Mouse (Mus musculus) mature B cell (primary cell): ENCODE measurements around the gene Parvb.

Experiments
- in situ Hi-C: fragments of 300-500 bp; cut with MboI; formaldehyde crosslinking; loops from 2 replicates; pipeline ENCODE4 v1.14.3; 2019

The Parvb gene

DNA sequence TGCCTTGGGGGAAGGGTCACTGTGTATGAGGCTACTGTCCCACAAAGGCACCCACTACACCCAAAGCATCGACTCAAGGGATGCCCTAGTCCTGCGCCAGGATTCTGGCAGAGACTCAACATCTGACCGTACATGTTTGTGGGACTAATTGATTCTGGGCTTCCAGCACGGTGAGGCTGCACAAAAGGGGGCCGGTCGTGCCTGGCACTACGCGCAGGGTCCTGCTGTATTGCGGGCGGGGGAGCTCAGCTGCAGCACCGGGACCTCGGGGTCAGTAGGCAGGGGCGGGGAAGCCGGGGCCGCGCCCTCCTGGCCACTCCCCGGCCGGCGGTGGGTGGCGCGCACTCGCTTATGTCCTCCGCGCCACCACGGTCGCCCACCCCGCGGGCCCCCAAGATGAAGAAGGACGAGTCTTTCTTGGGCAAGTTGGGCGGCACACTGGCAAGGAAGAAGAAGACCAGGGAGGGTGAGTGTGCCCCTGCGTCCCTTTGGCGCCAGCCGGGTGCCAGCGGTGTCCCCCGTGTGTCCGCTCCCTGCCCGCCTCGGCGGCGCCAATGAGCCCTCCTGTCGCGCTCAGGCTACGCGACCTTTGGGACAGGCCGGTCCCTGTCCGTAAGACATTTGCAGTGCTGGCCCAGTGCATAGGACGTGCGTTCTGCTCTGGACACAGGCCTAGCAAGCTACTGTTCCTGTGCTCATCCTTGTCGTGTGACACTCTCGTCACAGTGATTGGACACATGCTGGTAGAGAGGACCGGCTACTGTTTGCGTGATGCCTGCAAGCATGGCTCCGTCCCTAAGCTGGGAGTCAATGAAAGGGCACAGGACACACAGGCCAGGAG lies at the start of gene Parvb:
TSS of gene Parvb (plus strand) at position 323 of the 841 bp plus-strand sequence.
- in situ Hi-C loops: no loop called here

DNA sequence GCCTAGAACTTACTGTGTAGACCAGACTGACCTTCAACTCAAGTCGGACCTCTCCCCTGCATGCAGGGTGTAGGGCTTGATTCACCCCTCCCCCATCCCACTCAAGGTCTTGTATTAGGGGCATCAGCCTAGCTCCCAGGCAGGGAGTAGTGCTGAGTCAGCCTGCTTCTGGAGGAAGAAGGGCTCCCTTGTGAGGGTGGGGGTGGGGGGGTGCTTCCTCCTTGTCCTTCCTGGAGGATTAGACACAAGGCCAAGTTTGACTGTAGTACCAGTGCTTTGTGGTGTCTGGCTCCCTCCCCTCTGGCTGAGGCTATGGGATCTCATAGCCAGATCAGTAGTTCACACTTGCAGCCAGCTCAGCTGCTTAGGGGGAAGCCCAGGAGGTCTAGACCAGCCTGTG lies 47.9 kb upstream of the Parvb start:
- in situ Hi-C loops: no loop called here

DNA sequence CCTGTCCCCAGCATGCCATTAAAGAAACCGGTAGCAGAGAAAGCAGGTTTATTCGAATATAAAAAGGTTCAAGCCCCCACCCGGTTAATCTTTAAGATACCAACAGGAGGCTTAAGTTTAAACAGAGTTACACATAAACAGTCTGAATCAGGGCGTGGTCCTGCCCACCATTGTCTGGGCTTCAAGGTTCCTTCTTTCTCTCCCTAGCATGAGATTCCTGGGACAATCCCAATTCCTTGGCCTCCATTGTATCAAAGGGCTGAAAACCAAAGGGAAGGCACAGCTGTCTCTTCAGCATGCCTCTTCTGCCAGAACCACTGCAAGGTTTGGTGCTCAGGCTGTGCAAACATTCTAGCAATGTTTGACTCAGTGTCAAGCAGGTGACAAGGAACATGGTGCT lies 45.6 kb upstream of the Parvb start:
- in situ Hi-C loops: no loop called here

DNA sequence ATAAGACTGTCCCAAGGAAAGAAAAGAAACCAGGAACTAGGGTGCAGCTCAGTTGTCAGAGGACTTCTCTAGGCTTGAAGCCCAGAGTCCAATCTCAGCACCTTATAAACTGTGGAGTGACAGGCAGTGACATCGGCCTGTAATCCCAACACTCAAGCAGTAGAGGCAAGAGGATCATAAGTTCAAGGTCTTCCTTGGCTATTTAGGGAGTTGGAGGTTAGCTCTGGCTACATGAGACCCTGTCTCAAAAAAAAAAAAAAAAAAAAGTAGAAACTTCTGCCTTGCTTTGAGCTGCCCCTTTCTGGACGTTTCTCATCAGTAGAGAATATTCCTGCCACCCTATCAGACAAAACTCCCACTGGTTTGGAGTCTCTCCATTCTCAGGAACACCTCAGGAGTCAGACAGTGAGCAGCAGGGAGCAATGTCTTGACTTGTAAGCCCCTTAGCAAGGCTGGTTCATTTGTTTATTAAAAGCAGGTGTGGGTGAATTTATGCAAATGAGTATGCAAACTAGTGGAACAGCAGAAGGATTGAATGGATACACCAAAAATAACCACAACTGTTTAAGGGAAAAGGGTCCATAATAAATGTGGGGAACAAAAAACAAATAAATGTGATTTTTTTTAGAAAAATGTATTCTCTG lies 42.8 kb upstream of the Parvb start:
- in situ Hi-C loops: no loop called here

DNA sequence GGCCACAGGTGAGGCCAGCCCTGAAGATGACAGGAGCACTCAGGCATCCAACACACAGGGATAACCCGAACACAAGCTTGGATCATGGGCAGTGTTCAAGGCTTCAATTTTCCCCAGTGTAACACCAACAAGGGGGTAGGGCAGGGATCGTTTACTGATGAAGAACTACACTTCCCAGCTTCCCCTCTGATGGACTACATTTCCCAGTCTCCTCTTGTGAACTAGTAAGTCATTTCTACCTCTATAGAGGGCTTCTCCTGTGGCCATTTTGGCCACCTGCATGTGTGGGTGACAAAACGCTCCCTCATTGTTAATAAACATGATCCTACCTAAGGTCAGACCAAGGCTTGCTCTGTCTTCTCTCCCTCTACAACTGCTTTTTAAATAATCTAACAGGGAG lies 42.0 kb upstream of the Parvb start:
- in situ Hi-C loops: no loop called here

DNA sequence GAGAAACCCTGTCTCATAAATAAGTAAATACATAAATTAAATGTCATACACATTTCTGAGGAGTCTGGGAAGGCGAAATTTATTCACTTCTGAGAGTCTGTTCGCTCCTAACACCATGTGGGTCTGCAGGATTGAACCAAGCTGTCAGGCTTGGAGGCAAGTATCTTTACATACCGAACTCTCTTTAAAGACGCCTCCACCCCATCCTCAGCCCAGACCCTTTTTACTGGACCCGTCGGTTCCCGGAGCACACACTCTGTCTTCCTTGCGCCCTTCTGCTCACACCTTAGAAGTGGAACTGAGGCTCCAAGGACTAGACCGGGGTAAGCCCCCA lies 40.2 kb upstream of the Parvb start:
- in situ Hi-C loops: no loop called here

DNA sequence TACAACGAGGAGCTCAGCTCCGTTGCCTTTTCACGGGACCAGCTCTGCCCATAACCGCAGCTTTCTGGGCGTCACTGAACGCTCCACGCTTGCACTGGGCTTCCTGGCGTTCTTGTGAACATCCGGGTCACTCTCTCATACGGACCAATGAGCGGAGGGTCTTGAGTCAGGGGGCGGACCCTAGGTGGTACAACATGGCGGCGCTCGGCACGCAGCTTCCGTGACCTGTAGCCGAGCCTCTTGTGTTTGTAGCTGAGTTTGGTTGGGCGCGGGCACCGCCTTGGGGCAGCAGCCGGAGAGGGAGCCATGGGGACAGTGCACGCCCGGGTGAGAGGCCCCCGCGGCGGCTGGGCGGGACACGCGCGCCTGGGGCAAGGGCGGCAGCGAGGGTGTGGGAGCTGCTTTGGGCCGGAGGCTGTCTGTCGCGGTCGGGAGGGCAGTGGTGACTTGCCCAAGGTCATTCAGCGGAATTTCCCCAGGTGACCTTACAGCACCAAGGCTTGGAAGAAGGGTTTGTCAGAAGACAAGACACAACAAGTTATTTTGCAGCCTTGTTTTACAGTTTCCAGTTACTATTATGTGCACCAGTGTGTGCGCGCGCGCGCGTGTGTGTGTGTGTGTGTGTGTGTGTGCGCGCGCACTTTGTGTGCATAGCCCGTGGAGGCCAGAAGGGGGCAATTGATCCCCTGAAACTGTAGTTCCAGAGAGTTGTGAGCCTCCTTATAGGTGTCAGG lies 39.6 kb upstream of the Parvb start, which contains the start of gene Samm50:
TSS of gene Samm50 (plus strand) at position 184 of the 734 bp plus-strand sequence.
- in situ Hi-C loops: no loop called here

DNA sequence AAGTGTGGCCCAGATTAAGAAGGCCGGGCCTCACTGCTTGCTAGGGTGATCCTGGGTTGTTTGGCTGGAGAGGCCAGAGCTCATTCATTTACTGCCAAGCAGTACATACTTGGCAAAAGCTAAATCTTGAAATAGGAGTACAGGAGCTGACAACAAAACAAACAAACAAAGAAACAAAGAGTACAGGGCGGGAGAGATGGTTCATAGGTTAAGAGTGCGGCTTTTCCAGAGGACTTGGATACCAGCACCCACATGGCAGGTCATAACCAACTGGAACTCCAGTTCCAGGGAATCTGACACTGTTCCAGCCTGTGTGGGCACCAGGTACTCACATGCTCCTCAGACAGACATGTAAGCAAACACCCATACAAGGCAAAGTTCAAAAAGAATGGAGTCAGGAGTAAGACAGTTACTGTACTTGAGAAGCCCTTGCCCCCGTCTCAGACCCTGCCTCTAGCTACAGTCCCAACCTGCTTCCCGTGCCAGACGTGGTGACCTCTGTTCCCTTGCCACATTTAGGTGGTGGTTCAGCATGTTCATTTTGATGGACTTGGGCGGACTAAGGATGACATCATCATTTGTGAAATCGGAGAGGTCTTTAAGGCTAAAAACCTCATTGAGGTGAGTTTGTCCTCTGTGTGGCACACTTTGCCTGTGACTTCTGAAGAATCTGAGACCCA lies 35.2 kb upstream of the Parvb start:
- in situ Hi-C loops: no loop called here

DNA sequence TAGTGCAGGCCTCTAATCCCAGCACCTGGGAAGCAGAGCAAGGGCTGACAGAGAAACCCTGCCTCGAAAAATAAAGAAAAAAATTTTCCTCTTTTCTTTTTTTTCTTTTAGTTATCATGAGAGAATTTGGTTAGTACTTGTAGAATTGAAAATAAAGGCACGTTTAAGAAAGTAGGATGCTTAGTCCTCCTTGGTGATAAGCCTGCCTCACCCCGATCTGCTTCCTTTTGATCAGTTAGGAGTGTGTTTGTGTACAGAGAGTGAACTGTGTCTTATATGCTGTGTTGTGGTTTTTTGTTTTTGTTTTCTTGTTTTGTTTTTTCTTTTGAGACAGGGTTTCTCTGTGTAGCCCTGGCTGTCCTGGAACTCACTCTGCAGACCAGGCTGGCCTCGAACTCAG lies 24.5 kb upstream of the Parvb start:
- in situ Hi-C loops: no loop called here

DNA sequence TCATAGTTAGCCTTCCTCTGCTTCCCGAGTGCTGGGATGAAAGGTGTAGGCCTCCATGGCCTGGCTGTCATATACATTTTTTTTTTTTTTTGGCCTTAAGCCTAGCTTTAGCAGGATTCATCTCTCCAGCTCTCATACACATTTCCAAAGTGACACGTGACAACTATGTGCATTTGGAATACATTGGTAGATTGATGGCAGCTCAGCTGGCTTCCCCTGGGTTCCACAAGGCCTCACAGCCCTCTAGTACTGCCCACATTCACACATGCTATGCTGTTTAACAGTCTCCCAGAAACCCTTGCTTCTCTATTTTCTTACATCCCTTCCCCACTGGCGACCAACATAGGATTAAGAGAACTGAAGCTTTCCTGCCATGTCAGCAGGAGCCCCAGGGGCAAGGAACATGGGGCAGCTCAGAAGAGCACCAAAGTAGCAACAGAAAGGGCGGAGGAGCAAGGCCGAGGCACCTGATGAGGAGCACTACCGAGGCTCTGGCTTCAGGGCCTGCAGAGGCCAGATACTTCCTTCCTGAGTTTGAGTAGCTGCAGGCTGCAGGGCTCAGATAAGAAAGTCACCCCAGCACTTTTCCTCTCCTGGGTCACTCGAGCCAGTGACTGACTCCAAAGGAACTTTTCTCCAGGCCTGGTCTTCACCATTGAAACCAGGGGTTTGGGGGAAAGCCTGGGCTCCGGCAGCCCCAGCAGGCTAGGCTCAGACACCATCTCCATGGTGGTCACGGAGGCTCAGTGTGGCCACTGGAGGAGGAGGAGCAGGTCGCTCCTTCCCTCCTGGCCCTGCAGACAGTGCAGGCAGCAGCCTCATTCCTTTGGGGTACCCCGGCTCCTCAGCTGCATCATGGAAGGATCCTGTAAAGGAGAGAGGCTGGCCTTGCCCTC lies 22.1 kb upstream of the Parvb start:
- in situ Hi-C loops: no loop called here

DNA sequence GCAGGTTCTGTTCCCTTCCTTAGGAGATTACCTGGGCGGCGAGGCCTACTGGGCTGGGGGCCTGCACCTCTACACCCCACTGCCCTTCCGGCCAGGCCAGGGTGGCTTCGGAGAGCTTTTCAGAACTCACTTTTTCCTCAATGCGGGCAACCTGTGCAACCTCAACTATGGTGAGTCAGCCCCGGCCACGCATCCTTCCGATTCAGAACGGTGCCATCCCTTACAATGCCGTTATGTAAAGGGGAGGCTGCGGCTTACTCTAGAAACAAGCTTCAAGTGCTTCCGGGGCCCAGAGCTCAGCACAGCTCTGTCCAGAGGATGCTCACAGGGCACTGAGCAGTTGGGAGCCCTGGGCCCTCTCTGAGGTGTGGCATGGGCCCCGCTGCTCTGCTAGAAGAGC lies 21.4 kb upstream of the Parvb start:
- in situ Hi-C loops: no loop called here

DNA sequence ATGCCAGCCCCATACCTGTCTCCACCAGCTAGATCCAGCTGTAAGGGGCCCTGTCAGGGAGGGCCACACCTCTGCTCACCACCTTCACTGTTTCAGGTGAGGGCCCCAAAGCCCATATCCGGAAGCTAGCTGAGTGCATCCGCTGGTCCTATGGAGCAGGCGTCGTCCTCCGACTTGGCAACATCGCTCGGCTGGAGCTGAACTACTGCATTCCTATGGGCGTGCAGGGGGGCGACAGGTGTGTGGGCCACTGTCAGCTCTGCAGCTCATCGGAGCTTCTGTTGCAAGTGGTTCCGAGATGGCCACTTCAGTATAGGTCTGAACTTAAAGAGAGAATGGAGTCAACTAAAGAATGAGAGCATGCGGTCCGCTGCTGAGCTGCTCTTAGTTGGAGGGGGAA lies 20.9 kb upstream of the Parvb start:
- in situ Hi-C loops: no loop called here

DNA sequence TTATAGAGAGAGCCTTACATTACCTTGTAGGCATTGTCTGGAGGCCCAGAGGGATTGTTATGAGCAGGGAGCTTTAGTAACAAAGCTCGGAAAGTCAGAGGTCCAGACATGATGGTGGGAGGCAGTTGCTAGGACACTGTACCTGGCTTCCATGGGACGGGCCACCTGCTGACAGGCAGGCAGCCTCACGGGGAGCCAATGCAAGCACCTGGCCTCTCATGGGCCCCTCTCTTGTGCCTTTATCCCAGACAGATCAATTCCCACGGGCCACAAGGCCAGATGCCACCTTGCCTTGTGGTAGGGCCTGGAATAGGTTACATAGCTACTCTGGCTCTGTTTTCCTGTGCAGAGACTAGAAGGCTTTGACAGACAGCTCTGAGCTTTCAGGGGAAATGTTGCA lies 20.3 kb upstream of the Parvb start:
- in situ Hi-C loops: no loop called here

DNA sequence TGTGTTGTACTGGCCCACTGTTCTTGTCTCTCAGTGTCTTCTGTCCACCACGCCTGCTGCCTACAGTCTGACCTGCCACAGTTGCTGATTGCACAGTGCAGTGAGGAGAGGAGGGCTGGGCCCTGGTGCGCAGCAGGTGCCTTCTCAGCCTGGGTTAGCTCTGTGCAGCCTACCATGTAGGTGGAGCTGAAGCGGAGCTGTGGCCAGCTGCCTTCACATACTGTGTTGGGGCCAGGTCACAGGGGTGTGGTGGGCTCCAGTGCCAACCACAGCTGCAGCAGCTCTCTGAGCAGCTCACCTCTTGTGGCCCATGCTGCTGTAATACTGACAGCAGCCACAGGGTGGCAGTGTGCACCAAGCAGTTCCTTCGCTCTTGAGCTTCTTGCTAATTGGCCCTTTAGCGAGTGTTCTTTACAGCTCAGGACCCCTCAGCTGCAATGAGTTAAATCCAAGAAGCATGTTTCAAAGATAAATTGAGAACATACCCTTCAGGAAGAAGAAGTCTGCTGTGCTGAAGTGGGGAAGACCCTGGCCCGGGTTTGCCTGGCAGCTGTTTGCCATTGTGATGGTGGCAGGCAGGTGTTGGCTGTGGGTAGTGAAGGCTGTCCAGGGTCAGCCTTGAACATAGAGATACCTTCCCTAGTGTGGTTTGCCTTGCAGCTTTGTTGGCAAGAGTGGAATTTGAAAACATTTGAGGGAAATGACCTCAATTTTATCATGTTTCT lies 19.6 kb upstream of the Parvb start:
- in situ Hi-C loops: no loop called here

DNA sequence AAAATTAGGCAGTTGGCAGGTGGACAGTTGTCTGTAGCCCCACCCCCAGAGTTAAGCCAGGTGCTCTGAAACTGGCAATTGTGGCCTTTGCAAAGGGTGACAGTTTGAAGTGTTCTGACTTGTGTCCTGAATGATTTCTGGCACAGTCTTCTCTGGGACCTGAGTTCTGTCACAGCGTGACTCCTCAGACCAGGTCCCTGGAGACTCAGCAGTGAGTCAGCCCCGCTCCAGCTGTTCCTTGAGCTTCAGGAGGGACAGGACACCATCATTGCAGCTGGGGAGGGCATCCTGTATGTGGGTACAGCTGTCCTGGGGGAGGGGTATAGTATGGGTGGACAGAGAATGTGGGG lies 19.1 kb upstream of the Parvb start:
- in situ Hi-C loops: no loop called here

DNA sequence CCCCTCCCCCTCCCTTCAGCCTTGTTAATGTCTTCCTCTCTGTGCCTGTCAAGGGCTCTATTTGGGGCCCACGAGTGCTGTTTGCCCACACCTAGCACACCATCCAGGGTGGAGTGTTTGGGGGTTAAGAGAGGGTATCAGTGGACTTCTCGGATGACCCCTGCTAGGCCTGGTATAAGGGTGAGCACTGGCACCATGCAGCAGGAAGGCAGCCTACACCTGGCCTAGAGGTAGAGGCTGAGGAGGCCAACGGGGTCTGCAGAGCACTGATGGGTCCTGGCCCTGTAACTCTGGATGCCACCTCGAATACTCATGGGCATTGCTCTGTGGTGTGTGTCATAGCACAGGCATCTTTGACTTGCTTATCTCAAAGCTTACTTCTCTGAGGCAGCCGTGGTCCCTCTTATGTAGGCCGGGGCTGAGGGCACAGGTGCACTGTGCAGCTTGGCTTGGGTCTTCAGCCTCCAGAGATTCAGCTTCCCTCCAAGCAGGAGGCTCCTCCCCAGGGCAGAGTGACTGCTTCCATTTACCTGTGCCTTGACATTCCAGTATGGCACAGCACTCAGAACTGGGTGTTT lies 18.6 kb upstream of the Parvb start:
- in situ Hi-C loops: no loop called here

DNA sequence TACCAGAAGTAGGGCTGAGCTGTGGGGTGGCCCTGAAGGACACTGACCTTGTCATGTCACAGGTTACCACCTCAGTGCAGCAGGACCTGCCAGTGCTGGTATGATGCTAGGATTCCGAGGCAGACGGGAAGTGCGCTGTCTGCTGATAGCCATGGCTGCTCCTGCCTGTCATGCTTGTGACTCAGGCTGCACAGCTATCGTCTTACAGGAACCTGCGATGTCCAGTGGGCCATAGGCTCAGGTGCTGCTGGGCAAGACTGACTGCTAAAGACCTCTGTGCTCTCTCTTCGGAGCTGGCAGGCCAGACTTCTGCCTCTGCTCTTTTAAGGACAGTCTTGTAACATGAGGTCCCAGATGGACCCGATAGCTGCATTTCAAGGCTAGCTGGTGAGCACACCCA lies 17.4 kb upstream of the Parvb start:
- in situ Hi-C loops: no loop called here

DNA sequence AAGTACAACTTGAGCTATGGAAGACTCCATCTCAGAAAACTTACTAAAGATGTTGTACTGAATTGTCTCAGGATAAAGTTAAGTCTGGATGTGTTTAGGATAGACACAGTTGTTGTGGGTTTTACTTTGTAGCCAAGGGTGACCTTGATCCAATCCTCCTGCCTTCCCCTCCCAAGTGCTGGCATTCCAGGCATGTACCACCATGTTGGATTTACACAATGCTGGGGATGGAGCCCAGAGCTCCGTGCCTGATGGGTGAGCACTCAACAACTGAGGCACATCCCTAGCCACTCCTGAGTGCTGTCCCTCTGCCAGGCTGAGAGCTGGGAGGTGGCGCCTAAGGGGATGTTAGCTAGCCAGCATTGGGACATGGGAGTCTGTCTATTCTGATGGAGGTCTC lies 16.6 kb upstream of the Parvb start:
- in situ Hi-C loops: no loop called here

DNA sequence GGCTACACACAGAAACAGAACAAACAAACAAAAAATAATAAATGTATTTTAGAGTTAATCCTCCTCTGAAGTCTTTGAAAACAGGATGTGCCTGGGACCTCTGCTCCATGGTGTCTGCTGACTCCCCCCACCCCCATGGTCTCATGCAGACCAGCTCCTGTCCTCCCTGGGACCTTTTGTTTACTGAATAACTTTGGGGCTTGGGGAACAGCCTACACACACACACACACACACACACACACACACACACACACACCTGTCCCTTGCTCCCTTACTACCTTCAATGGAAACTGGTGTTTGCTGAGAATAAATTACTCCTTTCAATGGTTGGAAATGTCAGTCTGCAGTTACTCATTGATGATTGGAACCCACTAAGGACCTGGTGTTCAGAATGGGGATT lies 15.8 kb upstream of the Parvb start:
- in situ Hi-C loops: no loop called here

DNA sequence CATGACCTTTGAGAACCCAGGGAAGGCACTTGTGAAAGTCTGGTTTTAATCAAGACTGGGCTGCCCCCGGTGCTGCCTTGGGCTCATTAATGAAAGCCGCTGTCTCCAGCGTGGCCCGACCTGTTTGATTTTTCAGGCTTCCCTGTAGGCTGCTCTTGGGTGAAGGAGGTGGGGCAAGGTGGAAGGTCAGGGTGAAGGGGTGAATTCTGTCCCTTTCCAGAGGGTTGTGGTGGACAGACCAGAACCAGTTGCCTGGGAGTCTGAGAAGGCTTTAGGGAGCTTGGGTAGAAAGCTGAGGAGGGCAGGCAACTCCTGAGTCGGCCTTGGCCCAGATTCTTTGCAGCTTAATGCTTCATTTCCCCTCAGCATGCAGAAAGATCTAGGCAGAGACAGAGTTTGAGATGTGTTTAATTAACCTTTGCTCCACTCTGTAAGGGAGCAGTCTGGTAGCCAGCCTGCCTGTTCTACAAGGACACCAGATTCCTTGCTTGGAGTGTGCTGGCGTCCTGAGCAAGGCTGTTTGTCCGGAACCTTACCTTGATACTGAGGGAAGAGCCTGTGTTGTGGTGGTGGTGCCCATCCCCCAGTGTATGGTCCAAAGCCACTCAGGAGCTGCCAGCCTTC lies 15.3 kb upstream of the Parvb start:
- in situ Hi-C loops: no loop called here
